Mouse (Mus musculus) liver, adult (tissue): ENCODE measurements around the gene Ociad2.

ENCODE experiments used
- GATA4 ChIP-seq: IDR thresholded peaks from 2 replicates; pipeline ENCODE4 v1.6.1; 2014; ENCODE audit warnings: mild to moderate bottlenecking, low read length; ENCODE audit not compliant: insufficient replicate concordance

Gene Ociad2

DNA sequence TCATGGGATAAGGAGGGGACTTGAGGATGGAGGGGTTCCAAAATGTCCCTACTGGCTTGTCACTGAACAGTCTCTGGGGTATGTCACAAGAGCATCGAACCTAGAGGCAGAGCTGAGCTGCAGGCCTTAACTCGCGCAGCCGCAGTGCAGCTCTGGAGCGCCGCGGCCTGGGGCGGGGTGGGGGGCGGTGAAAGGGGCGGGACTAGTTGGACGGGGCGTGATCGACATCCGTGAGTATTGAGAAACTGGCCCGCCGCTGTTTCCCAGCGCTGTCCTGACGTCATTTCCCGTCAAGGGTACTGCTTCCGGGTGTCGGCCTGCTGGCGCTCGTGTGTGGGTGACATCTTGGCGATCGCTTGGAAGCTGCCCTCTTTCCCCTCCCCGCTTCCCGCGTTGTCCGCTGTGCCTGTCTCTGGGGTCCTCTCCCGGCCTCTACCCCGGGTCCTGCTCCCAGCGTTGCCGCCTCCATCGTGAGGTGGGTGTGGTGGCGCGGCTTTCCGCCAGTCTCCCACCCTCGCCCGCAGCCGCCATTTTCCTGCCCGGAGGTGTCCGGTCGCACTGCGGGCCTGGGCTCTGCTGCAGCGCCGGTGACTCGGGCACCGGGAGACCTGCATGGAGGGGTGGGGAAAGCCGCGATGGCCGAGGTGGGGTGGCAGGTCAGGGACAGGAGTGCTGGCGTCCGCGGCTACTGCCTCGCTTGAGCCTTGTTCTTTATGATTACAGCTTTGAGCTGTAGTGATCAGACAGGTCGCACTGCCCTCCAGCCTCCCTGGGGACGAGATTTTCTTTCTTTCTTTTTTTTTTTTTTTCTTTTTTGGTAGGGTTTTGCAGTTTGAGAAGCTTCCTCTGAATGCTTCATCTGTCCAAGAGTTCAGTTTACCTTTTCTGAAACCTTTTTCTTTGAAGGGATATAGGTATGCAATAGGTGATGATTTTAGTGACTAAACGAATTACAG, 48.0 kb downstream of the Ociad2 start, which contains the start of gene Ociad1:
TSS of gene Ociad1 (plus strand) at position 283 of the 956 bp plus-strand sequence.
- TF ChIP-seq GATA4: peak; percentile 9; the same call in 1 of the 2 replicates

DNA sequence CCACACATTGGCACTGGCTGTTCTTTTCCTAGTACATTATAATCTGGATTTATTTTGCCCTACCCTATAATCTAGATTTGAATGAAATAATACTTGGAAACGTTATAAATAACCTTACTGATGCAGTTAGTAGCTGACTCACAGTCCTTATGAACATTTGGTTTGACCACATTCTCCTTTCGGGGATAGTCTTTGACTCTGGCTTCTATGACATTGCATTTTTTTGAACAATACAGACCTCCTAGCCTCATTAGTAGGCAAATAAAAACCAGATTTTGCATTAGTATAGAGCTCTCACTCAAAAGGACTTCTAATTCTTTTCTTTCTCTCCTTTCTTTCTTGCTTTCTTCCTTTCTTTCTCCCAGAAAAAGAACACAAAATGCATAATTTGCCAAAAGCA, 50.9 kb downstream of the Ociad2 start:
- no peak for TF ChIP-seq GATA4

DNA sequence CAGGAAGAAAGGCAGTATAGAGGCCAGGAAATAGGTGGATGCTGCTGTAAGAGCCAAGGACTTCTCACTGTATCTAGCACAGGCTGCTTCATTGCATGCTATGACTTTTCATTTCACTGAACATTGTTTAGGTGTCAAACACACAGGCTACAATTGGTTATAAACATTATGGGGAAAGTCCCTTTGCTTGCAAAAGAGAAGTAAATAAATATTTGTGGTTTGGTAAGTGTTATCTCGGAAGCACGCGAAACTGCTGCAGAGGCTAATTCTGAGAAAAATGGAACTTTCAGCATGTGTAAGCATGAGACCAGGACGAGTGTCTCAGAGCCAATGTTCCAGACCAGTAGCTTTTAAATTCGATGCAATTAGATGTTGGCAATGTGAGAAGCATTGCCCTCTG, 54.2 kb downstream of the Ociad2 start:
- no peak for TF ChIP-seq GATA4

DNA sequence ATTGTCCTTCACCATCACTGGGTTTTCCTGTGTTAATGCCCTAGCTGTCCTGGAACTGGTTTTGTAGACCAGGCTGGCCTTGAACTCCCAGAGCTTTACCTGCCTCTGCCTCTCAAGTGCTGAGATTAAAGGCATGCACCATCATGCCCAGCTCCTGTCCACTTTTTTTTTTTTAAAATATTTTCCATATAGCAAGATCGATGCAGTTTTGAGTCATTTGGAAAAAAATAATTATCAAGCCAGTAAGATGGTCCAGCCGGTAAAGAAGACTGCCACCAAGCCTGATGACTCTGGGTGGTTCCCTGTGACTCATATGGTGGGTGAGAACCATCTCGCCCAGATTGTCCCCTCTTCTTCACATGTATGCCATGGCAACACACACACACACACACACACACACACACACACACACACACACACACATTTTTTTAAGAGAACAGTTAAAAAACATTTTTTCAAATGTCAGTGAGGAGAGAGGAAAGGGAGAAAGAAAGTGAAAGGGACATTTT, 55.3 kb downstream of the Ociad2 start:
- no peak for TF ChIP-seq GATA4

DNA sequence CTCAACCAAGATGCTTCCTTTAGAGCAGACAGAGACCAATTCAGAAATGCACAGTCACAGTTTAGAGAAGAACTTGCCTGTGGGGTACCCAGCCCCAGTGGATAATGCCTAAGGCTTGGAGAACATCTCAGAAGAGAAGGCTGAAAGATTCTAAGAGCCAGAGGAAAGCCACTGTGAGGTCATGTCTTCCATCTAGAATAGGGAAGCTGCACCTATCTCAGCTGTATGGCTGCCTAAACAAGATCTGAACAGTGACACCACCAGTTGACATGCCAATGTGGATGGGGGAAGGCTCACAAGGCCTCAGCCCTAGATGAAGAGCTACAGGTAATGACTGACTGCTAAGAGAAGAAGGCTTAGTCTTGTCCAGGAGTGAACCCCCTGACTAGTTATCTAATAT, 56.8 kb downstream of the Ociad2 start:
- TF ChIP-seq GATA4: no peak

DNA sequence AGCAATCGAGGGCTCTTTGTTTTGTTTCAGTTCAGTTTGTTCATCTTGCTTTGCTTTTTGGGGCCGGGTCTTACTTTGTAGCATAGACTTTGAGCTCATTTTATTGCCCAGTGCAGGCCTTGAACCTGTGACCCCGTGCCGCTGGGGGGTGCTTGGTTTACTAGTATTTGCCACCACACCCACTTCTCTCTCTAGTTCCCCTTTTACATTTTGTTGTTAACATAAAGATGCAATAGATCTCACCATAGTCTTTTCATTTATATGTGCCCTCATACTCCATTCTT, 60.3 kb downstream of the Ociad2 start:
- TF ChIP-seq GATA4: no peak

DNA sequence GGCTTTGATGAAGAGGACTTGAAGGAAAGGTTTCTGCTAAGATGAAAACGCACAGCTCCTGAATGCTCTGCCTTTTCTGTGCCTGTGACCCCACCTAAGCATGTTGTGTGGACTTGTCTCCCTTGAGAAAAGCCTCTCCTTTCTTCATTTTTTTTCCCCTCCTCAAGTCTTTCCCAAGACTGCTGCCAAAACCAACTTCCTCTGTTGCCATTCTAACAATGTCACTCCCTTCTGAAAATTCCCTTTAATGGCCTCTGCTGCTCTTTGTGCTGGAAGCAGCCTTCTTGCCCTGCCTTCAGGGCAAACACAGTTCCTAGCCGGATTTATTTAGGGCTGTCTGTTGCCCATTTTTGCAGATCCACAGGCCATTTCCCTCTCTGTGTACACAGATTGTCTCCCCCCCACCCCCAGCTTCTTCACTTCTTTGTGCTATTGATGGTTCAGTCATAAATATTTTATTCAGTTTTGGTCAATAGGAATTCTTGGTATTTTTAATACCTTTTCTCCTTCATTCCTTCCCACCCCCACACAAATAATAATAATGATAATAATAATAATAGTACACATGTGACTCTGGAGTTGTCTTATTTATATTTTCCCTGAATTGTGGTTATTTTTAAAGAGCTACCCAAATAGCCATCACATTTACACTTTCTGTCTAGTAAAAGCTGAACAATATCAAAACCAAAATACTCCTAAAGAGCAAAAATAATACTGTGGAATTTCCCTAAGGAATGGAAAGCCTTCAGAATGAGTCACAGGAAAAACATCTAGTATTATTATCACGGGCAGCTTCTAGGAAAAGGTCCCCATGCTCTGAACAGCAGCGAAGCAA, 60.9 kb downstream of the Ociad2 start:
- no peak for TF ChIP-seq GATA4

DNA sequence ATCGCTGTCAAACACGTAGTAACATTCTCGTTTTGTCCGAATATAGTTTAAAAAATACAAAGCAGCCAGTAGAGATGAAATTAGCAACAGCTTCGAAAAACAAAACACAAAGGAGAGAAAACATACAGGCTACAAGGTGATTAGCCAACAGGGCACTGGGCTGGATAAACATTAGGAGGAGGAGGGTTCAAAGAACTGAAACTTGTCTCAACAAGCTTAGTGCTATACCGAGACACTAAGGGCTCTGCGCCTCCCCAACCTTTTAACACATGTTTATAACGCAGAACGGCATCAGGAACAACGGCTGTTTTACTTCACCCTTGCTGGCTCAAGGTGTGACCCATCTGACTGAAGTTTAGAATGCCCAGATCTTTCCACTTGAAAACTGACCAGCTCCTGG, 61.6 kb downstream of the Ociad2 start:
- TF ChIP-seq GATA4: no peak

DNA sequence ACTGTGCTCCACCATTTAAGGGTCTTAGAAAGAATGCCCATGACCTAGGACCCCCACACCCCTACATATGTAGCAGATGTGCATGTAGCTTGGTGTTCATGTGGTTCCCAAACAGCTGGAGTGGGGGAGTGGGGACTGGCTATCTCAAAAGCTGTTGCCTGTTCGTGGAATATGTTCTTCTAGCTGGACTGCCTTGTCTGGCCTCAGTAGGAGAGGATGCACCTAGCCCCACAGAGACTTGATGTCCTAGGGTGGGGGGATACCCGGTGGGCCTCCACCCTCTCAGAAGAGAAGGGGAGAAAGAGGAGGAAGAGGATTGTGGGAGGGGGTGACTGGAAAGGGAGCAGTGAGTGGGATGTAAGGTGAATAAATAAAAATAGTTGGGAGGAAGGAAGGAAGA, 65.9 kb downstream of the Ociad2 start:
- no peak for TF ChIP-seq GATA4

DNA sequence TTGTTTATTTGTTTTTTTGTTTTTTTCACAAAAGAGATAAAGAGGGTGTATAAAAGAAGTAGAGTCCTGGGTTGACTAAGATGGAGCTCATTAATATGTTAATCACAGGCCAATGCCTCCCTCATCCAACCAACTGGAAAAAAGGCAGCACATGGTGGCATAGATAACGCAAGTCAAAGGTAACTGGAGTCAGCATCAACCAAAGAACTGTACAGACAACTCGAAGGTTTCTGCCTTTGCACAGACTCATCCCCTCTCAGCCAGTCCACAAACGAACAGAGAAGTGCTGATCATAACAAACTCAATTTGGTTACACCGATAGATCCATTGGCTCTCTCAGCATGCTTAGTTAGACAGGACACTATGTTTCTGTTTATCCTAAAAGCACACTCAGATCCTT, 67.7 kb downstream of the Ociad2 start:
- TF ChIP-seq GATA4: no peak
